Mouse (Mus musculus): Measurements from ENCODE around the gene Tox2.

Tox2 gene

GRCm38 (mm10) chr2:163205737-163206490, 3.0 kb downstream of the Tox2 start:
- DNase-seq, result no peak

- no peak for DNase-seq
Measured at GRCm38 (mm10) chr2:163207315-163207714, 4.4 kb downstream of the Tox2 start.

GRCm38 (mm10) chr2:163209139-163209538, 6.2 kb downstream of the Tox2 start:
- DNase-seq, result no peak

- no peak for DNase-seq
Measured at GRCm38 (mm10) chr2:163213085-163213484, 10.2 kb downstream of the Tox2 start.

GRCm38 (mm10) chr2:163218095-163218494, 15.2 kb downstream of the Tox2 start:
- DNase-seq, result no peak

- DNase-seq, result no peak
Measured at GRCm38 (mm10) chr2:163218571-163218970, 15.6 kb downstream of the Tox2 start.

DNA sequence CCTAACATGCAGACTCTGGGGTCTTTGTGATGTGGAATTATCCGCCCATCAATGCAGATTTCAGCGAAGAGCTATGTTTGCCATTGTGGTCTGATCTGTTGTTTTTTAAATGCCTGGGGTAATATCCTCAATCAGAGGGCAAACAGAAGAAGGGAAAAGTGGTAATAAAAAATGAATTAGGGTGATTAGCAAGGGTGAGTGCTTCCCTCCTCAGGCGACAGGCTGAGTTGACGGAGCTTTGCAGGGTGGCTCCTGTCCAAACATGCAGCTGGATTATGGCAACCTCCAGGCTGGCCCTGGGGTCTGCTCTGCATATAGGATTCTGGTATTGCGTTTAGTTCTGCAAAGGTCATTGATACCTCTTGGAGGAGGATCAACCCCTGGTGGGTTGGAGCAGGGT, 16.5 kb downstream of the Tox2 start:
- no peak for DNase-seq

GRCm38 (mm10) chr2:163220706-163221105, 17.8 kb downstream of the Tox2 start:
- no peak for DNase-seq

DNA sequence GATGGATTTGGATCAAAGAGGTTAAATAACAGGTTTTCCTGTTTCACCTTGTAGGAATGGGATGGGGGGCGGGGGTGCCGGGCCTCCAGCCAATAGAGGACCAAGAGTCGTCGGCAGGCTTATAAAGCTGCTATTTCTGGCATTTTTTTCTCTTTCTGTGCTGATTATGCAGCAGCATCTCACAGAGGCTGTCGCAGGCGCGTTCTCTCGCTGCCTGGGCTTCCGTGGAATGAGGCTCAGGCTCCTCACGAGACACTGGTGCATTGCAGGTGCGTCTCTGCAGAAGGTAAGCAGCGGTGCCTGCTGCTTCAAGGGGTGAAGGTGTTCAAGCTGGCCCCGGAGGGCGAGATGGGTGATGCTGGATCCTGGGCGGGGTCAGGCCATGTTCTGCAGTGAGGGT, 22.4 kb downstream of the Tox2 start:
- no peak for DNase-seq

GRCm38 (mm10) chr2:163229050-163229449, 26.1 kb downstream of the Tox2 start:
- DNase-seq, result peak; percentile 97

GRCm38 (mm10) chr2:163231781-163232534, 29.0 kb downstream of the Tox2 start:
- no peak for DNase-seq

DNA sequence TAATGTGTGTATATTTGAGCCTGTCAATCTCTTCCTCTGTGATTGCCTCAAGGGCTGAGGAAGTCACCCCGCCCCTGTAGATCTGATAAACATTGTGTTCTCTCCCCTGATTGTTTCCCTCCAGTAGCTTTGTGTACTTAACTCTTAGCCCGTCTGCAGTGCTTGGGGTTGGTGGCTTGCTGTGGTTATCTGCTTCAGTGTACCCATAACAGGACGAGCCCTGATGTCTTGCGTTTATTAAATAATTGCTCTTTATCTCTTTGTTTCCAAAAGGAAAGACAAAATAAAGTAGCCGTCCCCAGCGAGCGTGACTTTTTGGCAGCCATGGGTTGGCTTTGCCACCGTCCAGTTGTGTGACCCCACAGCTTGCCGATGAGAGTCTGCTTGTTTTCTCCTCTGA, 30.7 kb downstream of the Tox2 start:
- DNase-seq, result no peak

- no peak for DNase-seq
Measured at GRCm38 (mm10) chr2:163236057-163236456, 33.1 kb downstream of the Tox2 start.

DNA sequence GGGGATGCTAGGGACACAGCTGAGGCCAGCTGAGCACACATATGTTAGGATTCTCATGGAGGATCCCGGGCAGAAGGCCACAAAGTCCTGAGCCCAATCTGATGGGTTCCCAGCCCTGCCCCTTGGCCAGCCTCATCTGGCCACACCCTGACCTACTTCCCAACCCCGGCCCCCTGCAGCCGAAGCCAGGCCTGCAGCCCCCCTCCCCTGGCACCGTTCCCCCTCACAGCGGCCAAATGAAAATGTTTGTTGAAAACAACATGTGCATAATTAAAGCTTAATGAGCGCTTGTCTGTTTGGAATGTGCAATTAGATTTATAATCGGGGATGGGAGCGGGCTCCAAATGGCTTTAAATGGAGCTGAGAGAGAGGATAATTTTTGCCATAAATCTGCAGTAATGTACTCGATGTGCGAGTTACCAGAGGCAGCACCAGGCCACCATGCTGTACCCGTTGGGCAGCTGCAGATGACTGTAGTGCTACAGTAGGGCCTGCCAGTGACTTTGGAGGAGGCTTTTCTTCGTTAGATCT, 35.1 kb downstream of the Tox2 start:
- DNase-seq, result no peak

GRCm38 (mm10) chr2:163239945-163240344, 37.0 kb downstream of the Tox2 start:
- no peak for DNase-seq

GRCm38 (mm10) chr2:163241867-163242266, 38.9 kb downstream of the Tox2 start:
- DNase-seq, result no peak

DNA sequence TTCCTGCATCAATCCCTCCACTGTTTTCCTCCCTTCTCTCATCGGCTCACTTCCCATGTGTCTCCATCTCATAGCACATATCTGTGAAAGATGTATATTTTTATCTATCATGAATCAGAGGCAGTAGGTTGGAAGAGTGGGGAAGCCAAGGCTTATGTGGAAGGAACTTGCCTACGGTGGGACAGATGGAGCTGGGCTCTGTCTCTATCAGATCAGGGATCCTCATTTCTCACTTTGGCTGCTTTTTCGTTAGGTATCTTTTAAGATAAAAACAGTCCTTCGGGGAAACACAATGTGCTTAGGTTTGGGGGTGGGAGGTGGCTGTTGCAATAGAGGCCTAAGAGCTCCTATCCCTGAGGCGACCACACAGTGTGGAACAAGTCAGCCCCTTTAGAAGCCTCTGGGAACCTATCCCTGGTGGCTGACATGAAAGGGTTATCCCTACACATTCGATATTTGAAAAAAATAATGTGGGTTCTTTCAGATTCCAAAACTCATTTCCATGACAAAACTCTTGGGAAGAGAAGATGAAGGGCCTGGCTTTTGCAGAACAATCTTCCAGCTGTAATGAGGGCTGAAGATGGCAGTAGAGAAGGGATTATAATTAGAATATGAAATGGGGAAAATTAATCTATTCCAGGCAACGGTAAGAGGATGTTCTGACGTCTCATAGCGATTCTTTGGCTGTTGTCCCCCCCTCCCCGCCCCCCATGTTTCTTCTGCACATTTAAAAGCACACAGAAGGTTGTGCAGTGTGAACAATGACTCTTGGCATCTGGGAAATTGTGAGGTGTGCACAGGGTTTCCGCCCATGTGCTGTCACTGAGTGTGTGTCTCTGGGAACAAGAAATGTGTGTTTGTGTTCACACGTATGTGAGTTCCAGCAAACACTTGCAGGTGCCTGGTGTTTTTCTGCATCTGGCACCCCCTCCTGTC, 41.3 kb downstream of the Tox2 start:
- DNase-seq, result no peak

- DNase-seq, result no peak
Measured at GRCm38 (mm10) chr2:163248912-163249311, 46.0 kb downstream of the Tox2 start.

DNA sequence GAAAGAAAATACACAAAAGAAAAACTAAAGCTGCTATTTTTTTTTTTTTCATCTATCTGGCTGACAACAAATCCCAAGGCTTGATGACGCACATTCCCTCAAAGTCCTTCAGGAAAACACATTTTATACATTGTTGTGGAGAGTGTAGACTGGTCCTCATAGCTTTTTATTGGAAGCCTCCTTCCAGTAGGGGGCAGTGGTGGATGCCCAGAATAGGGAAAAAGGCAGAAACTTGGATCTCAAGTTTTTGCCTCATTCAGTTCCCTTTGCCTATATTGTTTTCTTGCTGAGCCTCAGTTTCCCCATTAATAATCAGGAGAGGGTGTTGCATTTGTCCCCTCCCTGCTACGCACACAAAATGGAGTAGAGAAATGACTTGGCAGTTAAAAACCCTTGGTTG, 49.7 kb downstream of the Tox2 start:
- DNase-seq, result no peak

- DNase-seq, result no peak
Measured at GRCm38 (mm10) chr2:163253248-163254099, 50.5 kb downstream of the Tox2 start.

DNA sequence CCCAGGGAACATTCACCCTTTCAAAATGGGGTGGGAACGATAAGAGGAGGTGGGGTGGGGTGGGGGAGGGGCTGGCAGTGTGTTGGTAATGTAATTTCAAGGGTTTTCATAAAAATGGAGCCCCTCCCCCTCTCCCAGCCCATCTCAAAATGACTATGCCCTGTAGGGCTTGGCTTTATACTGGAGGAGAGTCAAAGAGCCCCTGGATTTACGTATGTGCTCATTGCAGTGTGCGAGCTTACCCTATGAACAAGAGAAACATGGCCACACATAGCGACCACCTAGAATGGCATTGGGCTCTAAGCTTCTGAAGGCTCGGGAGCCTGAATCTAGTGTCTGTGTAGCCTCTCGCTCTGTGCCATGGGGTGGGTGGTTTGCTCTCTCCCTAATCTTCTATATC, 51.3 kb downstream of the Tox2 start:
- no peak for DNase-seq

- DNase-seq, result no peak
Measured at GRCm38 (mm10) chr2:163256765-163257164, 53.8 kb downstream of the Tox2 start.

Data from heart, adult 11 months (tissue).